Comparison of ENCODE assay signal across 29 mouse cellular contexts in the genomic region with DNA sequence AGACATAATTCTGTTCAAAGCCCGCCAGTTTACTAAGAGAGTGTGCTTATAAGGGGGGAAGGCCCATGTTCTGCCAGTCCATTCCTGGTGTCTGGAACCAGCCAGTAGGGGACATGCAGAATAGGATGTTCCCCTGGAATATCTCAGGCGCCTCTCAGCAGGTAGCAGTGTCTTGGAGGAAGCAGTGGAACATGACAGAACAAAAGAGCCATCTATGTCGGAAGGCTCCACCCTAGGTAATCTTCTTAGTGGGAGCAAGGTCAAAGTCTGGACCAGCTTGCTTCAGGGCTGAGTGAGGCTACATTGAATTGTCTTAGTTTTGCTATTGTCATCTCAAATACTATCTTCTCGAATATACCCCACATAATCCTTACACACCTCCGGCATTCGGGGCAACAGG. TPM values are rescaled to one million over a fixed set of nuclear protein-coding genes. Genes with fewer than 3 reads are reported as not detected.
DNase-seq lines count a peak whose midpoint lies in the region; ATAC-seq and TF ChIP-seq lines count a peak whose summit lies in the region.
"Had no signal": no experiment of that assay in that cellular context is flagged by ENCODE, and none has a peak within 500 bp of the region (broad histone marks: within the 10 kb centered on the region; RNA-seq: fewer than 3 reads in every experiment).

No protein-coding gene starts in this region.

- H3K27ac ChIP-seq in intestine, embryonic 15.5 days, result no peak overlapping the region
- no peak overlapping the region for H3K27ac ChIP-seq in intestine, postnatal 0 days (ENCODE audit: low read depth, low read length)
- H3K27ac ChIP-seq in intestine, embryonic 16.5 days (ENCODE audit: low read length), result no peak overlapping the region
- H3K27ac ChIP-seq: embryonic facial prominence, embryonic 10.5 days; embryonic facial prominence, embryonic 12.5 days; forebrain, embryonic 13.5 days; forebrain, embryonic 15.5 days had no signal

- no peak overlapping the region for H3K9ac ChIP-seq in intestine, embryonic 15.5 days
- H3K9ac ChIP-seq in intestine, postnatal 0 days (ENCODE audit: low read depth, low read length), result no peak overlapping the region
- H3K9ac ChIP-seq in intestine, embryonic 16.5 days (ENCODE audit: low read depth, low read length), result no peak overlapping the region
- H3K9ac ChIP-seq: embryonic facial prominence, embryonic 12.5 days; forebrain, embryonic 13.5 days; forebrain, embryonic 15.5 days; forebrain, postnatal 0 days had no signal

- no peaks in the 10 kb centered on the region for H3K36me3 ChIP-seq in intestine, embryonic 15.5 days
- no peaks in the 10 kb centered on the region for H3K36me3 ChIP-seq in intestine, postnatal 0 days (ENCODE audit: control insufficient read depth, insufficient read depth)
- no peaks in the 10 kb centered on the region for H3K36me3 ChIP-seq in intestine, embryonic 16.5 days (ENCODE audit: control insufficient read depth, insufficient read depth, low read length)
- H3K36me3 ChIP-seq: embryonic facial prominence, embryonic 10.5 days; embryonic facial prominence, embryonic 12.5 days; forebrain, embryonic 15.5 days; G1E had no signal

- no peak for TF ChIP-seq CTCF in intestine, postnatal 0 days (IDR thresholded peaks at IDR 0.05; ENCODE audit: low read depth)

- no peak overlapping the region for H3K4me3 ChIP-seq in intestine, embryonic 15.5 days (replicated peaks)
- no peak overlapping the region for H3K4me3 ChIP-seq in intestine, postnatal 0 days (ENCODE audit: low read depth, low read length)
- no peak overlapping the region for H3K4me3 ChIP-seq in intestine, embryonic 16.5 days (ENCODE audit: low read length)
- H3K4me3 ChIP-seq: embryonic facial prominence, embryonic 10.5 days; embryonic facial prominence, embryonic 12.5 days; forebrain, embryonic 13.5 days; forebrain, embryonic 15.5 days had no signal

- no peaks in the 10 kb centered on the region for H3K27me3 ChIP-seq in intestine, embryonic 15.5 days (replicated peaks)
- no peaks in the 10 kb centered on the region for H3K27me3 ChIP-seq in intestine, postnatal 0 days (replicated peaks; ENCODE audit: control insufficient read depth, insufficient read depth, low read length)
- H3K27me3 ChIP-seq in intestine, embryonic 16.5 days (replicated peaks; ENCODE audit: control insufficient read depth, insufficient read depth, low read length), result no peaks in the 10 kb centered on the region
- H3K27me3 ChIP-seq: CH12.LX; embryonic facial prominence, embryonic 12.5 days; forebrain, embryonic 13.5 days; forebrain, embryonic 15.5 days; Patski had no signal

- peak; percentile 41; the same call in 1 of the 2 replicates for ATAC-seq in intestine, embryonic 15.5 days
- ATAC-seq in intestine, postnatal 0 days, result no peak
- ATAC-seq in intestine, embryonic 16.5 days, result 0 out of 2 replicates have a peak, but pooled peaks have one; percentile 56
- no peak for ATAC-seq in granulocyte monocyte progenitor cell, adult 5-6 weeks (replicated peaks; ENCODE audit: poor library complexity, severe bottlenecking)
- ATAC-seq: activated CD4-positive, CD25-positive, alpha-beta regulatory T cell, adult 4 months; CD4-positive, CD25-positive, alpha-beta regulatory T cell, adult 4 months; forebrain, embryonic 13.5 days; forebrain, embryonic 15.5 days; forebrain, postnatal 0 days; Patski had no signal

- no peak overlapping the region for H3K4me2 ChIP-seq in intestine, embryonic 15.5 days (replicated peaks)
- H3K4me2 ChIP-seq in intestine, postnatal 0 days (replicated peaks; ENCODE audit: low read depth), result no peak overlapping the region
- H3K4me2 ChIP-seq in intestine, embryonic 16.5 days (ENCODE audit: low read depth, low read length), result no peak overlapping the region
- H3K4me2 ChIP-seq: embryonic facial prominence, embryonic 12.5 days; forebrain, embryonic 13.5 days; forebrain, embryonic 15.5 days had no signal

- DNase-seq in ES-CJ7 (ENCODE audit: low read depth, low spot score) (peak; percentile 93), R1 (ENCODE audit: low read depth, low spot score) (peak; percentile 94)
- DNase-seq in left cerebral cortex, postnatal 36 days (ENCODE audit: low spot score in 2 of 2), result no peak
- DNase-seq in embryo, embryonic 10.5 days (ENCODE audit: low spot score), result no peak
- DNase-seq: adrenal gland, adult 8-10 months; adrenal gland, postnatal 14 days; adrenal gland, postnatal 36 days; B cell, adult 2 months; cerebellum, adult 11-12 months; cerebellum, adult 2 months; cerebellum, adult 9-10 months; cerebellum, postnatal 14 days; cerebellum, postnatal 36 days; forebrain, postnatal 0 days had no signal

- 83% methylated on average over 6 of the region's 6 CpGs for WGBS in intestine, embryonic 15.5 days
- 77% methylated on average over 6 of the region's 6 CpGs for WGBS in intestine, postnatal 0 days
- 83% methylated on average over 6 of the region's 6 CpGs for WGBS in intestine, embryonic 16.5 days

- intact Hi-C loops in left cerebral cortex, postnatal 36 days (cut with DNase I), result no loop called here

- no peaks in the 10 kb centered on the region for H3K4me1 ChIP-seq in intestine, embryonic 15.5 days (replicated peaks)
- H3K4me1 ChIP-seq in intestine, postnatal 0 days (replicated peaks; ENCODE audit: control insufficient read depth, insufficient read depth, low read length), result no peaks in the 10 kb centered on the region
- H3K4me1 ChIP-seq in intestine, embryonic 16.5 days (ENCODE audit: control insufficient read depth, insufficient read depth, low read length), result no peaks in the 10 kb centered on the region; the same call in 1 of the 2 replicates
- H3K4me1 ChIP-seq: embryonic facial prominence, embryonic 12.5 days had no signal

- no peaks in the 10 kb centered on the region for H3K9me3 ChIP-seq in intestine, embryonic 15.5 days
- no peaks in the 10 kb centered on the region for H3K9me3 ChIP-seq in intestine, postnatal 0 days (ENCODE audit: control insufficient read depth)
- H3K9me3 ChIP-seq in intestine, embryonic 16.5 days (ENCODE audit: control insufficient read depth, low read length), result no peaks in the 10 kb centered on the region
- H3K9me3 ChIP-seq: embryonic facial prominence, embryonic 10.5 days; embryonic facial prominence, embryonic 12.5 days; forebrain, embryonic 13.5 days; forebrain, embryonic 15.5 days; G1E had no signal

RNA-seq across cellular contexts. Expression of a gene that starts 5.5 kb away (rescaled TPM):
- polyA plus RNA-seq in intestine, embryonic 15.5 days (2015; fragmentation: Nextera tagmentation; extraction: Ambion mirVana), result 1.6 and 3.0 TPM in 2 replicates
- 1.1 and 1.2 TPM in 2 replicates for polyA plus RNA-seq in intestine, postnatal 0 days (2015; fragmentation: Nextera tagmentation; extraction: Ambion mirVana)
- 1.7 and 2.3 TPM in 2 replicates for polyA plus RNA-seq in intestine, embryonic 16.5 days (2015; fragmentation: Nextera tagmentation; extraction: Ambion mirVana)
- total RNA-seq in left cerebral cortex, postnatal 36 days (2021), result 1 to 10 TPM; 6.0 to 6.5 TPM
- 0.60 and 1.1 TPM in 2 replicates for total RNA-seq in granulocyte monocyte progenitor cell, adult 5-6 weeks (2014; fragmentation: Nextera tagmentation)
- total RNA-seq in granulocyte monocyte progenitor cell, adult 5-6 weeks (2017), result 0.86 and 0.88 TPM in 2 replicates
- total RNA-seq: adrenal gland, postnatal 14 days had no signal
- polyA plus RNA-seq: G1E, Patski had no signal

RNA-seq across cellular contexts. Expression of a gene that starts 16.1 kb away (rescaled TPM):
- 4.8 and 5.6 TPM in 2 replicates for polyA plus RNA-seq in intestine, embryonic 15.5 days (2015; fragmentation: Nextera tagmentation; extraction: Ambion mirVana)
- 4.1 and 5.0 TPM in 2 replicates for polyA plus RNA-seq in intestine, postnatal 0 days (2015; fragmentation: Nextera tagmentation; extraction: Ambion mirVana)
- polyA plus RNA-seq in intestine, embryonic 16.5 days (2015; fragmentation: Nextera tagmentation; extraction: Ambion mirVana), result 6.7 and 7.3 TPM in 2 replicates
- total RNA-seq in left cerebral cortex, postnatal 36 days (2021), result 1 to 10 TPM; 3.2 to 3.7 TPM
- total RNA-seq in granulocyte monocyte progenitor cell, adult 5-6 weeks (2014; fragmentation: Nextera tagmentation), result 5.4 and 15.3 TPM in 2 replicates
- 5.6 and 6.1 TPM in 2 replicates for total RNA-seq in granulocyte monocyte progenitor cell, adult 5-6 weeks (2017)

RNA-seq across cellular contexts. Expression of a gene that starts 35.7 kb away (rescaled TPM):
- 6.7 and 8.2 TPM in 2 replicates for polyA plus RNA-seq in intestine, embryonic 15.5 days (2015; fragmentation: Nextera tagmentation; extraction: Ambion mirVana)
- polyA plus RNA-seq in intestine, postnatal 0 days (2015; fragmentation: Nextera tagmentation; extraction: Ambion mirVana), result 3.0 and 3.2 TPM in 2 replicates
- 7.5 TPM in 2 replicates for polyA plus RNA-seq in intestine, embryonic 16.5 days (2015; fragmentation: Nextera tagmentation; extraction: Ambion mirVana)
- 10 to 100 TPM; 12.6 TPM for total RNA-seq in left cerebral cortex, postnatal 36 days (2021)
- 8.4 and 8.7 TPM in 2 replicates for total RNA-seq in granulocyte monocyte progenitor cell, adult 5-6 weeks (2014; fragmentation: Nextera tagmentation)
- 6.6 and 15.0 TPM in 2 replicates for total RNA-seq in granulocyte monocyte progenitor cell, adult 5-6 weeks (2017)

RNA-seq across cellular contexts. Expression of a gene that starts 40.1 kb away (rescaled TPM):
- 1.4 and 1.7 TPM in 2 replicates for polyA plus RNA-seq in intestine, embryonic 15.5 days (2015; fragmentation: Nextera tagmentation; extraction: Ambion mirVana)
- polyA plus RNA-seq in intestine, postnatal 0 days (2015; fragmentation: Nextera tagmentation; extraction: Ambion mirVana), result 1.1 and 1.4 TPM in 2 replicates
- polyA plus RNA-seq in intestine, embryonic 16.5 days (2015; fragmentation: Nextera tagmentation; extraction: Ambion mirVana), result 1.5 and 1.9 TPM in 2 replicates
- 1 to 10 TPM in 1 of 2 experiments, under 1 TPM in 1; 0.86 to 1.2 TPM for total RNA-seq in left cerebral cortex, postnatal 36 days (2021)
- 4.1 and 6.3 TPM in 2 replicates for total RNA-seq in granulocyte monocyte progenitor cell, adult 5-6 weeks (2014; fragmentation: Nextera tagmentation)
- total RNA-seq in granulocyte monocyte progenitor cell, adult 5-6 weeks (2017), result 1.8 and 5.7 TPM in 2 replicates

RNA-seq across cellular contexts. Expression of a gene that starts 40.2 kb away (rescaled TPM):
- polyA plus RNA-seq in intestine, embryonic 15.5 days (2015; fragmentation: Nextera tagmentation; extraction: Ambion mirVana), result 0.39 and 0.55 TPM in 2 replicates
- polyA plus RNA-seq in intestine, postnatal 0 days (2015; fragmentation: Nextera tagmentation; extraction: Ambion mirVana), result 0.38 and 0.42 TPM in 2 replicates
- 0.48 TPM in 1 of 2 replicates, not detected in the other for polyA plus RNA-seq in intestine, embryonic 16.5 days (2015; fragmentation: Nextera tagmentation; extraction: Ambion mirVana)
- under 1 TPM in 1 of 2 experiments, not detected in 1; 0.52 TPM for total RNA-seq in left cerebral cortex, postnatal 36 days (2021)
- total RNA-seq in granulocyte monocyte progenitor cell, adult 5-6 weeks (2014; fragmentation: Nextera tagmentation), result 6.1 TPM in 1 of 2 replicates, not detected in the other
- not detected in 2 replicates for total RNA-seq in granulocyte monocyte progenitor cell, adult 5-6 weeks (2017)
- total RNA-seq: common myeloid progenitor, adult 5-6 weeks; forebrain, postnatal 0 days had no signal
- polyA plus RNA-seq: cerebellum, adult 2 months; embryonic facial prominence, embryonic 10.5 days; forebrain, embryonic 11.5 days; forebrain, embryonic 13.5 days; forebrain, embryonic 15.5 days; forebrain, postnatal 0 days; G1E had no signal

Comparison
In these comparisons a context has a peak if more than half of its experiments do, and no peak if none do; other contexts are left out.
1. ATAC-seq: peak in intestine, embryonic 15.5 days (single experiment) and intestine, embryonic 16.5 days (single experiment); none in intestine, postnatal 0 days (single experiment) and granulocyte monocyte progenitor cell, adult 5-6 weeks (single experiment).
2. DNase-seq: peak in ES-CJ7 (single experiment) and R1 (single experiment); none in left cerebral cortex, postnatal 36 days (0 of 2) and embryo, embryonic 10.5 days (single experiment).